Mouse (Mus musculus) layer of hippocampus, postnatal 36 days (tissue): ENCODE measurements at regions not wholly inside any gene's neighbourhood (a gene's known extent, or its start where the extent isn't known, plus 50 kb on each side); places are given as distances from the start of the nearest gene placed in this dataset.

Experiments
- DNase-seq, 2 experiments: peaks; one replicate each; pipeline ENCODE4 v3.0.0; 2022

- DNase-seq = no peak
Observed at GRCm38 (mm10) chr6:78599751-78600150, 131.1 kb upstream of the Reg3g start.

GRCm38 (mm10) chr6:78570000-78570597 lies 101.4 kb upstream of the Reg3g start:
- no peak for DNase-seq

- DNase-seq = peak; percentile 30 to 47
Observed at GRCm38 (mm10) chr6:78553008-78553698, 84.5 kb upstream of the Reg3g start.

- peak; percentile 27 to 36 for DNase-seq
Observed at GRCm38 (mm10) chr6:78552353-78552698, 83.7 kb upstream of the Reg3g start.

GRCm38 (mm10) chr6:78551666-78552352 lies 83.1 kb upstream of the Reg3g start:
- no peak for DNase-seq

- DNase-seq = peak; percentile 59 to 60
Observed at GRCm38 (mm10) chr6:78548476-78548875, 79.8 kb upstream of the Reg3g start.

GRCm38 (mm10) chr6:78547721-78548120 lies 79.0 kb upstream of the Reg3g start:
- DNase-seq = no peak

GRCm38 (mm10) chr6:78544238-78544637 lies 75.6 kb upstream of the Reg3g start:
- peak; percentile 59 to 68 for DNase-seq

- DNase-seq = no peak
Observed at GRCm38 (mm10) chr6:78537476-78537875, 68.8 kb upstream of the Reg3g start.

- no peak for DNase-seq
Observed at GRCm38 (mm10) chr6:78526986-78527762, 58.5 kb upstream of the Reg3g start.
